Mouse (Mus musculus) WW6 (cell line): Measurements from ENCODE around the gene Dact3.

Source experiments
- DNase-seq: peaks from one replicate; pipeline ENCODE4 v3.0.0-alpha.2; 2013; ENCODE audit warnings: low read depth, low spot score

The Dact3 gene

DNA sequence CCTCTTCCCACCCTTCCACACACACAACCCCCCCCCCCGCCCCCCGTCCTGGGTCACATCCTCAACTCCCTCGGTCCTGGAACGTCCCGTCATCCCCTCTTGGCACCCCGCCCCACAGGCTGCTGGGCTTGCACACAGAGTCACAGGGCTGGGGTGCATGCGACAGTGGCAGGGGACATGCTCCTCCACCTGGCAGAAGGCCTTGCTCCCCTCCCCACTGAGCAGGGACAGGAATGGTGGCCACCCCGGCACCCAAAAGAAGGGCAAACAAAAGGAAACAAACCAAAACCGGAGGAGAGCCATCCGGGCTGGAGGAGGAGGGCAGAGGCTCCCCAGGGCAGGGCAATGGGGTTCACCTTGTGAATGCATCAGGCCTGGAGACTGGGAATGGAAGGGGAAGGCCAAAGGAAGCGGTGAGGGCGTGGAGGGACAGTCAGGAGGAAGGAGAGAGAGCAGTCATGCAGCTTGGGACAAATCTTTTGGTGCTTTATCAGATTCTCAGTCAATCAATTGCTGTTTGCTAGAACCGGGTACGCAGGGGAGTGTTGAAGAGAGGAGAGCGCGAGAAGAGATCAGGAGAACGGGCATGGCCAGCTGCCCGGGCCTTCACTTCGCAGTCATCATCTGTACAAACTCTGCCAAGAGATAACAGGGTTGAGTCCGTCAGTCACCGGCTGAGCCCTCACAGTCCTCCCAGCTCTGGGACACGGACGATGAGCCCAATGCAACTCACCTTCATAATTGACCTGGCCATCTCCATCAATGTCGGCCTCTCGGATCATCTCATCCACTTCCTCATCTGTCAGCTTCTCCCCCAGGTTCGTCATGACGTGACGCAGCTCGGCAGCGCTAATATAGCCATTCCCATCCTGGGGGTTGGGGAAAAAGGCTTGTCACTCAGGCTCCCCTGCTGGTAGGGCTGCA is 41.5 kb downstream of the Dact3 start:
- no peak for DNase-seq

DNA sequence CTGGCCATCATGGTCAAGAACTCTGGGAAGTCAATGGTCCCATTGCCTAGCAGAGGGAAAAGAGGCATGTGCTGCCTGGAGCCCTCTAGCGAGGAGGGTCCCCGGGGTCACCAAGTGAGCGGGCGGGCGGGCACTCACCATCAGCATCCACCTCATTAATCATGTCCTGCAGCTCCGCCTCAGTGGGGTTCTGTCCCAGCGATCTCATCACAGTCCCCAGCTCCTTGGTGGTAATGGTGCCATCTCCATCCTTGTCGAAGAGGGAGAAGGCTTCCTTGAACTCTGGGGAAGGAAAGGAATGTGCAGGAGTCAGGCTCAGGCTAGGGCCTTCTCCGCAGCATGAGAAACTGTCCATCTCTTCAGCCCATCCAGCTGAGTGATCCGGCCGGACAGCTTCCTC is 42.3 kb downstream of the Dact3 start:
- DNase-seq = no peak

DNA sequence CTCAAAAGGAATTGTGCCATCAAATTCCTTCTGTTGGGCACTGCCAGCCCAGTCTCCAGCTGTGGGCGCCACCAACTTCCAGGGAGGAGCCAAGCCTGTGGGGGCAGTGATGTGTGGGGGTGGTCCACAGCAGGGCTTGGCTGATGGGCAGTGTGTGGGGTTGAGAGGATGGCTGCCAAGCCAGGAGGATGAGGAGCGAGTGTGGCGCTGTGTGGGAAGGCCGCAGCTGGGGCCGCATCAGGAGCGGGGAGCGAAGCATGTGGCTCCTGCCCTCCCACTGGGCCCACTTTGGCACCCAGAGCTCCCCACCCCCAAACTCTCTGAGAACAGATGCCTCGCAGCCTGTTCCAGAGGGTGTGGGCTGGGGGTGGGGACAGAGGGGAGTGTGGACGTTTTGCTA is 42.9 kb downstream of the Dact3 start:
- no peak for DNase-seq

DNA sequence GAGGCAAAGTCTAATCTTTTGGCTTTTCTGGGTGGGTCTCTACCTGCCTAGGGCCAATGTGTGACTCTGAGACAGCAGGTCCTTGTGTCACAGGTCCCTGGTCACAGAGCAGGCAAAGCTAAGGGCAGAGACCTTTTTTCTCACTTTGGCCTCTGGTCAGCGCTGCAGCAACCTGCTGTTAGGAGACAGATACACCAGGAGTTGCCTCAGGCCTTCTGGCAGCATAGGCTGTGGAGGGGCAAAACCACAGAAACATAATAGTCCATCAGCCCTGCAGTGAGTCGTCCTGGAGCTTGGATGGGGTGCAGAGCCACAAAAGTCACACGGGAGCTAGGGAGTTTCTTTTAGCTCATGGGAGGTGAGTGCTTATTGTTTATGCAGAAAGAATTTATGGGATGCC is 43.6 kb downstream of the Dact3 start:
- DNase-seq = no peak

DNA sequence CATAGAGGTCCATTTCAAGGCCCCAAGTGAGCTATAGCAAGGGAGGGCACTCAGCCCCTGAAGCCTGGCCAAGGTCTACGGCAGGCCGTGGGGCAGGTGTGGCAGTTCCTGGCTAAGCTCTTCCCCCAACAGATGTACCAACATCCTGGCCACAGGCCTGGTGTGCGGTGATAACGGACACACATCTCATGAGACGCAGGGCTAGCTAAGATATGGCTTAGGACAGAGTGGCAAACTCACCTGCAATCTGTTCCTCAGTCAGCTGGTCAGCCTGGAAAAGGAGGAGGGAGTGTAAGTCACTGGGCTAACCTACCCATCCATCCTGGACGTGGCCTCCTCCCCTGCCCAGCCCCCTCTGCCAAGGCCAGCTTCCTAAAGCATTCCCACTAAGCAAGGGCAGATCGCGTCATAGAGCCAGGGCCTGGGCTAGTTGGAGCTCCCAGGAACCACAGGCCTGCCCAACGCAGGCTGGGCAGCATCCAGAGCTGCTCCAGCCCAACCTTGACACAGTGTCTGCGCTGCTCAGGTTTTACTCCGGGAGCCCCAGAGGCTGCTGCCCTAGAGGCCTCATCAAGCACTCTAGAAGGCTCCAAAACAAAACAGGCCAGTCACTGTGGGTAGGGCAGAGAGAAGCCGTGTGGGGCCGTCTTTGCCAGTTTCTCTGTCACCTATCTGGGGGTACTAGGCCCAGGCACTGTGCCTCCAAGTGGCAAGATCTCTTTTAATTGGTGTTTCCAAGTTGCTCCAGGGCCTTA is 44.5 kb downstream of the Dact3 start:
- DNase-seq = no peak

DNA sequence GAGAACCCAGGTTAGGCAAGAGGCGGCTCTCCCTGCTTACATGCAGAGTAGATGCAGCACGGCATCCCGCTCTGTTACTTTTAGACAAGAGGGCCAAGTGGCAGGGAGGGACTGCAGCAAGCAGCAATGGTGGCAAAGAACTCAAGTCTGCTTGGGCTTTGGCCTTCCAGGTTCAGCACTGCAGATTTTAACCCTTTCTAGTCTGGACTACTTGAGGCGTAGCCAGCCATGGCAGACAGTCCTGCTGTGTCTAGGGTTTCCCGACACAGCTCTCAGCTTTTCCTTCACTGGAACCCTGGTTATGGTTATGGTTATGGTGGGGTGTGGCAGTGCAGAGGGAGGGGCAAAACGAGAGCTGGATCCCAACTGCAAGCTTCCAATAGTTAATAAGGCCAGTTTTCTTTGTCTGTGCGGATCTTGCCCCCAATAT is 45.0 kb downstream of the Dact3 start:
- DNase-seq = no peak

DNA sequence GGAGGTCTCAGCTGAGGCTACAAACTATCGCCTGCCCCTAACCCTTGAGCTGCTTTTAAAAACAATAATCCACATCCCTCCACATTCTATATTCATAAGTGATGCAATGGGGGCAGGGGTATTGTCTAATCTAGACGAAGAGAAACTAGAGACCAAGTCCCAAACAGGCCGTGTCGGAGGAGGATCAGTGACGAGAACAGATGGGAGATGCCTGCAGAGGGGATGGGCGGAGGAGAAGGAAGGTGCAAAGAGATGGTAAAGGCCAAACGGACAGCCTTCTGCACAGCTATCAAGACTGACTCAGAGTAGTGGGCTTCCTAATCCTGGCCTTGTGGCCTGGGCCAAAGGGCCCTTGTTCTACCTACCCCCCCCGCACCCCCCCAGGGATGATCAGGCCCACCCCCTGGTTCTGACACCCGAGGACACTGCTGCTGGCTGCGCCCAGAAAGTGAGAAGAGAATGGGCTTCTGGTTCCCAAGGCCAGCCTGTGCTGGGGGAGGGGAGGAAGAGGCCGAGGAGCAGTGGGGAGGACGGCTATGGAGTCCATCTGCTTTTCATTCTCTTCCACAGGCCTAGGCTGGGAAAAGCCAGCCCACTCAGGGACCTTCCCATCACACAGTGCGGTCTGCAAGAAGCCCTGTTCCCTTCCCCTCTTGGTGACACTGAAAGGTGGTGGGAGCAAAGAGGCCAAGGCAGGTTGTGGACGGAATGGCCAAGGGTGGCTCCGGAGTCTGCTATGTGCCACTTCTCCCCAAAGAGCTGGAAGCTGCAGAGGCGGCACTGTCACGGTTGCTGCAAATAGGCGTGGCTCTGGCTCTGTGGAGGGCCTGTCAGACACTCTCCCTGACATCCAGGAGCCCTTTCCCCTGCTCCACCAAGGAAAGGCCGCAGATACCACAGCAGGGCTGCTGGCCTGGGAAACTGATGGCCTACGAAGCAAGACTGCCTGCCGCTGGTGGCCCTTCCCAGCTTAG is 46.0 kb downstream of the Dact3 start:
- DNase-seq = no peak

DNA sequence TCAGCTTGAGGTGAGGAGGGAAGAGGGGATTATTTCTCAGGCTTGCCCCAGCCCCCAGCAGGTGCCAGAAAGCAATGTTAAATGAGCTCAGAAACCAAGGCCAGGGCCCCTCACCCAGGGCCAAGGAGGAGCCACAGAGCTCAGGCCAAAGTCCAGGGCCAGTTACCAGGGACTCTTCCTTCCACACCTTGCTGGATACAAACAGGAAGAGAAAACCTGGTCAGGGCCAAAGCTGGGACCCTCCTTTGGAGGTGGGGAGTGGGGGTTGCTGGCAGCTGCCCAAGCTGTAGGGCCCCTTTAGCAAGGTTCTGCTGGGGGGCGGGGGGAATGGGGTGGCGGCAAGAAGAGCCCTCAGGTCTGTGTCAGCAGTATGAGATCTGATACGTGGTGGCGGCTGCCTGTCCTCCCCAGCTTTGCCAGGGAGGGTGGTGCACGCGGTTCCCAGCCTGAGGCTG is 46.8 kb downstream of the Dact3 start:
- no peak for DNase-seq

DNA sequence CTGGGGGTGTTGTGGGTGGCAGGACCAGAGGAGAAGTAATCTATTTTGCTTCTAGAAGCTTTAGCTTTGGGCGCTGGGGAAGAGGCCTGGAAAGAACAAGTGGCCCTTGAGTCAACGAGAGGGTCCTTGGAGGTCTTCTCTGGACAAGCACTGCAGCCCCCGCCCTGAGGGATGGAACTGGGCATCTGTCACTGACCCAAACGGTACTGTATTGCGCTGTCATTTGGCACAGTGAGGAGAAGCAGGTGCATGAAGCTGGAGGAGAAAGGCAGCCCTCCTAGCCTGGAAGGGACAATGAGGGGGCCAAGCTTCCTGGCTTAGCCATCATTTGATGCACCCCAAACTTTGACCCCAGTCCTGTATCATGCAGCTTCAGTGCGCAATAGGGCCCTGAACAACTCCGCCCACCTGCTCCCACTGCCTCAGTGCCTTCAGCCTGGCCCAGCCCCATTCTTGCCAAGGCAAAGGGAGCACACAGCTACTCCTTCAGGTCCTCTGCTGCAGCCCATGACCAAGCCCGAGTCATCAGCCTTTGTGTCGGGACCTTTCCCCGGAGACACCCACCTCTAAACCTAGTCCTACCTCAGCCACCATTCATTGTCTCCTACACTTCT is 47.4 kb downstream of the Dact3 start:
- no peak for DNase-seq

DNA sequence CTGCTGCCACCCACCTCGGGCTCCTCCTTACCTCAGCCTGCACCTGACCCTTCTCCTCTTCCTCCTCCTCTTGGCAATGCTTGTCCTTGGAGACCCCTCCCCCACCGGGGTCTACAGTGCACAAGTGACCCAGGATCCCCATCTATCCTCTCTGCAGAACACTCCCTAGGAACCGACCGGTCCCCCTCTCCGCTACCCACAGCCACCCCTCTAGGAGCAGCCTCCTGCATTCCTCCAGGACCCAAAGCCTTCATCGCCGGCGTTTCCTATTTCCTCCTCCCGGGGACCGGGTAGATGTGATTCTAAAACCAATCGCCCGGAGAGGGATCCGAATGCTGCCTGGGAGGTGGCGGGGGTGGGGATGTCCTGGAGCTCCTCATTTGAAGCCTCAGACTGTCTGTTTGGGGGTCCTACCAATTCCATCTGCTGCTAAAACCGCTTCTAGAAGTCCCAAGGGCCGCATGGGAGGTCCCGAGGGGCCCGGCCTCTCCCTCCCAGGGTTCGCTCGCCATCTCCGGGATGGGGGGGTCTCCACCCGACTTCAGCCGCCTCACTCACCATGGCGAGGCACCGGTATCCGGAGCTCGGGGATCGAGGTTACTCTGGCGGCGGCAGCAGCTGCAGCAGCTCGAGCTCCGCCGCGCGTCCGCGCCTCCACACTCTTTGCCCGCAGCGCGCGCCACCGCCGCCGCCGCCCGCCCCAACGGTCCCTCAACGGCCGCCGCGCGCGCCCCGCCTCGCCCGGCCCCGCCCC is 48.3 kb downstream of the Dact3 start:
- DNase-seq = no peak

DNA sequence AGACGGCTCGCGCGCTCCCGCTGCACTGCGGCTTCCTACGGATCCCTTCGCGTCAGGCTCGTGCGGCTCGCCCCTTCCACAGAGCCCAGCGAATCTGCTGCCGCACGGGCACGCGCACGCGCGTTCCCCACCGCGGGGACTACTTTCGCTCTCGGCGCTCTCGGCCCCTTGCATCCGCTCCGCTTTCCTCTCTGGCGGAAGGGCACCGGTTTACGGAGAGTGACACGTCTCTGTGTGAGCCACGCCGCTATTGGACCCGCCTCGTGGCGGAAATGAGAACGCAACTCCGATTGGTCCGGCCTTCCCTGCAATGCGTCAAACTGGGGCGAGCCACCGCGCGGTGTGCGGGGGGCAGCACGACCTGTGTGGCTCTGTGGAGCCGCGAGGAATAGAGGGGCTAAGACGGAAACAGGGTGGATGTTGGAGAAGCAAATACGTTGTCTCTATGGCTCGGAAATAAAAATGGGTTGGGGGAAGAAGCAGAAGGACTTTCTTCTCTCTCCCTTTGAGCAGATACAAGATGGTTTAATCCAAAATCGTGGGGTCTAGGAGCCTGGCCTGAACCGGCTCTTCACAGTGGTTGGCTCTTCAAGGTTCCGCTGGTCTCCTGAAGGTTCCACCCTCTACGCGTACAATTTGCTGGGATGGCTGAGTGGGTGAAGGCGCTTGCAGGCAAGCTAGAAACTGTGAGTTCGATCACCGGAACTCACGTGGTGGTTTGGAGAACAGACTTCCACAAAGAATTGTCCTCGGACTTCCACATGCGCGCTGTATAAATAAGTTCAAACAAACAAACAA is 49.1 kb downstream of the Dact3 start, which contains the start of gene Calm3:
Gene Calm3 (minus strand): TSS at position 78 of the 798 bp plus-strand sequence.
- DNase-seq = peak; percentile 99

DNA sequence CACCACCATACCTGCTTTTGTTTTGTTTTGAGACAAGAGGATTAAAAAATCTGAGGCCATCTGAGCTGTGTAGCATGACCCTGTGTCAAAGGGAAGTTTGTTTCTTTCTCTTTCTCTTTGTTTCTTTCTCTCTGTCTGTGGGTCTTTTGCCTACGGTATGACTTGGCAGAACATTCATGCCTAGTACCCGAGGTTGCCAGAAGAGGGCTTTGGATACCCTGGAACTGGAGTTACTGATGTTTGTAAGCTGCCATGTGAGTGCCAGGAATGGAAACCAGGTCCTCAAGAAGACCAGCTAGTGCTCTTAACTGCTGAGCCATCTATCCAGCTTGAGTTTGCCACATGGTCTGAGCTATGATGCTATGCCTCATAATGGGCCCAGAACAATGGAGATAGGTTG is 53.2 kb downstream of the Dact3 start:
- DNase-seq = no peak

DNA sequence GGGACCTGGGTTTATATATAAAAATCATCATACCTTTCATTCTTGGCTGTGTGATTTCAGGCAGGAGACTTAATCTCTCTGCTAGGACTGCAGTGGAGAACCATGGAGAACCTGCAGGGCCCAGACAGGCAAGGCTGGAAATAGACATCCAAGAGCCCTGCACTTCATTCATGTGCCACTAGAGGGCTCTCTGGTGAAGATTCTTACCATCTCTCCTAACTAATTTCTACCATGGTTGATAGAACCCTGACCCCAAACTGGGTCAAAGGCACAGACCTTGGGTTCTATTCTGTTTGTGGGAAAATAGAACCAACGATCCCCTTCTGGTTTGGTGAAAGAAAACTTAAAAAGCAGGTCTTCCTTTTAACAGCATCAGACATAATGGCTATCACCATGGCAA is 55.7 kb downstream of the Dact3 start:
- peak; percentile 38 for DNase-seq

DNA sequence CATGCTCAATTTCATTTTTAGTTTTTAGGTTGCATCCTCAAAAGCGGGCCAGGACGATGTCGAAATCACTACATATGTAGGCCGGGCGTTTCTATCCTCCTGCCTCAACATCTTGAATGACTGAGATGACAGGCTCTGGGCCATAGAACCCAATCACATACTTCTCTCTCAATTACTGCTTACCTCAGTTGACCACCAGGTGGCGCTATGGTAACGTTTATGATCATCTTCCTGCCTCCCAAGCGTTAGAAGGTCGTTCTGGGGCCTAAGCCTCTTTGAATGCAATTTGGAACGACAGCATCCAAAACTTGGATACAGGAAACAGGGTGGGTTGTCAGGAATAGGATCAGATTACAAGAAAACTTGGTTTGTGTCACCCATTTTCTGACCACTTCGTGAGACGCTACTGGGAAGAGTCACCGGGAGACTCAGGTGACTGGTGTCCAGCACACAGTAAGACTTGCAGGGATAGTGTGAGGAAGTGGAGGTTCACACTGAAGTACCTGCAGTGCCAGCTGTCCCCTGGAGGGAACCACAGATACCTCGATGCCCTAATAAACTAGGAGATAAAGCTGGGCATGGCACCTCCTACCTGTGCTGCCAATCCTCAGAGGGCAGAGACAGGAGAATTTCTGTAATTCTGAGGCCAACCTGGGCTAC is 57.0 kb downstream of the Dact3 start:
- DNase-seq = peak; percentile 54

DNA sequence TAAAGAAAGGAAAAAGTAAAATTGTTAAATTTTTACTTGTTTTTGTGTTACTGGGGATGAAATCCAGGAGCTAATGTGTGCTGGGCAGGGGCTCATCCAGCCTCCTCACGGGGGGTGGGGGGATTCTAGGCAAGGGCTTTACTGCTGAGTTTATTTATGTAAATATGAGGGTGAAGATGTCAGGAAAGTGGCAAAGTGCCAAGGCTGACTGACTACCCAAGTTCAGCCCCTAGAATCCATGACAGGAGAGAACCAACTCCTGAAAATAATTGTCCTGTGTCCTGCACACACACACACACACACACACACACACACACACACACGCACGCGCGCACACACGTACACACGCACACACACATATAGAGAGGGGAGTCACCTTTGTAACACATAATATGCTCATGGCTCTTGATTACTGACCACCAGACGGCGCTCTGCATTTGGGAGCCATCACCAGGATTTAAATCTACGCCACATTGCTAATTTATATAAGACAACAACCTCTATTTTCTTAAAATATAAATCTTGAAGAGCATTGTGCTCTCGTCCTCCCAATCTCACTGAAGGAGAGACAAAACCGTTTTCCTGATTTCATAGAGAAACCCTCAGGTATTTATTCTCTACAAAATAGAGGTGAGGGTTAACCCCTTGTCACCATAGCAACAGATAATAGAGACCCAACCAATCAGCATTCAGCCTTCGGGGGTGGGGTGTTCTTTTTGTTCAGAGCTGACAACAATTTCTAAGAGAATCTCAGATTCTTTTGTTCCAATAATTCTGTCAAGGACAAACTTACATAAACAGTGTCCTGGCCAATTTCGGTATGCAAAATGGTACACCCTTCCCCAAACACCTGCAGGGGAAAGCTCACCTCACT is 57.8 kb downstream of the Dact3 start:
- no peak for DNase-seq
